Mouse (Mus musculus): Measurements from ENCODE around the gene Olfr1369-ps1.

GRCm38 (mm10) chr13:21114121-21114520, 2.8 kb downstream of the Olfr1369-ps1 start:
- TF ChIP-seq CTCF (IDR thresholded peaks at IDR 0.05; ENCODE audit: borderline replicate concordance, control insufficient read depth, extremely low read depth, insufficient read depth, low read length, poor library complexity) = no peak
- TF ChIP-seq POLR2A (IDR thresholded peaks at IDR 0.05; ENCODE audit: control insufficient read depth, extremely low read depth, insufficient read depth, low read length, poor library complexity) = no peak

Data from thymus, adult 2 months (tissue).